Mouse (Mus musculus) cerebellum, adult 9-11 months (tissue): ENCODE results near the gene Xpc.

Experiments
- DNase-seq: peaks from one replicate; pipeline ENCODE4 v3.0.0; 2022

Gene Xpc

GRCm38 (mm10) chr6:91515545-91516449 lies at the start of gene Xpc, which contains the start of gene Lsm3:
TSS of gene Xpc (minus strand) at chr6:91515888.
TSS of gene Lsm3 (plus strand) at chr6:91515928.
- peak; percentile 97 for DNase-seq

DNA sequence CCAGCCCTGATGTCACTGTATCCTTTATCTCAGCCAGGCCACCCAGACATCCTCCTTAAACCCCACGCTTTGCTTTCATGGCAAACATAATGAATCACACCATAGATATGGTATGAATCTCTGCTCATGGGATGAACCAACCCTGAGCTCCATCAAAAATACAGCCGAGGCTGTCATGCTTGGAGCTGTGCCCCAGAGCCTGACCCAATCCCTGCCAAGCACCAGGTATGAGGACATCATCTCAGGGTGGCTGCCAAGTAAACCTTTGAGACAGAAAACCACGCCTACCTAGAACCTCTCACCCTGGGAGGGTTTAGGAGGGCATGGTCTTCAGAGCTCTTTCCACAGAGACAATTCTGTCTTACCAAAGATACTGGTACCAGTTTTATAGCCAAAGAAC lies 47.3 kb upstream of the Xpc start:
- no peak for DNase-seq

DNA sequence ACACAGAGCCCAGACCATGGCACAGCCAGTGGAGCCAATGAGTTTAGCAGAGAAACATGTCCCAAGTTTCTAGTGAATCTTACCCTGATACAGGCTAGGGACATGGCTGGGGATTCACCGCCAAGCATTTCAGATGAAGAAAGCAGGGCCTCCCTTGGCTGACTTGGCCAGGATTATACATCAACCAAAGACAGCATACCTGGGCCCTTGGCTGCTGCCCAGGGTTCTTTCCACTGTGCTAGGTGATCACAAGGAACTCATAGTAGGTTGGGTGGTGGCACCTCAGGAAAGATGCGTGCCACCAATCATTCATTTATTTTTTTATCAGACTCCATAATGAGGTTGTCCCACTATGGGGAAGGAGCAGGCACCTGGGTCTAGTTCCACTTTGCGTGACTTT lies 44.5 kb upstream of the Xpc start:
- DNase-seq = no peak

- no peak for DNase-seq
Observed at GRCm38 (mm10) chr6:91559371-91559770, 43.7 kb upstream of the Xpc start.

- no peak for DNase-seq
Observed at GRCm38 (mm10) chr6:91558565-91558964, 42.9 kb upstream of the Xpc start.

GRCm38 (mm10) chr6:91552693-91553092 lies 37.0 kb upstream of the Xpc start:
- no peak for DNase-seq

GRCm38 (mm10) chr6:91551671-91552070 lies 36.0 kb upstream of the Xpc start:
- no peak for DNase-seq

GRCm38 (mm10) chr6:91549621-91550020 lies 33.9 kb upstream of the Xpc start:
- no peak for DNase-seq

- no peak for DNase-seq
Observed at GRCm38 (mm10) chr6:91547313-91547712, 31.6 kb upstream of the Xpc start.

- DNase-seq = no peak
Observed at GRCm38 (mm10) chr6:91546241-91546884, 30.7 kb upstream of the Xpc start.

DNA sequence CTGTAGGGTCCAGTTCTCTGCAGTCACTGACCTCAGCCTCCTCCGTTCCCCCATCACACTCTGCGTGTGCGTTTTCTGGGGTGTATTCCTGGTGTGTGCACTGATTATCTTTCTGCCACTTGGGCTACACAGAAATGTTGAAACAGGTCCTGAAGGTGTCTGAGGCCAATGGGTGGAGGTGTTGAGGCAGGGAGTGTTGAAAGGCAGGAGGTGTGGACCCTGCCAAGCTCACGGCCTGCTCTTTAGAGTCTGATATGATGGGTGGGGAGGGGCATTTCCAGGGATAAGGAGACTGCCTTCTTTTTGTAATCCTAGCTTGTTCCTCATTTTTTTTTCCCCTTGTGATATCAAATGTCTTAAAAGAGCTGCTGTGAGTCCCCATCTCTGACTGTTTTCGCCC lies 27.4 kb upstream of the Xpc start:
- no peak for DNase-seq

DNA sequence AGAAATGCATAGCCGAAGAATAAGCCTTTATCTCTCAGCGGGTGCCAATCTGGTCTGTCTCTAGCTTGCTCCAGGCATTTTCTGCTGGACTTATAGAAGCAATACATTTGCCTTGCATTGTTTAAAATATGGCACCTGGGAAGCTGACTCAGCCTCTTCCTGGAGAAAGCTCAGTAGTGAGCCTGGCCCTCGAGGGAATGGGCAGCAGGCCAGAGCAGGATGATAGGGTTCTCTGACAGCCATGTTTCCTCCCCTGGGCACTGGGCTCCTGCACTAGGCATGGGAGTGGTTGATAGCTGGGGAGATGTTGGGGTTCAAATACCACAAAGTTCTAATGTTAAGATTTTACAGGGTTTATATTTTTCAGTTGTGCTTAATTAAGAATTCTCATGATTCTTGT lies 25.6 kb upstream of the Xpc start:
- no peak for DNase-seq

GRCm38 (mm10) chr6:91536047-91536765 lies 20.5 kb upstream of the Xpc start:
- no peak for DNase-seq

- DNase-seq = no peak
Observed at GRCm38 (mm10) chr6:91535231-91535630, 19.5 kb upstream of the Xpc start.

DNA sequence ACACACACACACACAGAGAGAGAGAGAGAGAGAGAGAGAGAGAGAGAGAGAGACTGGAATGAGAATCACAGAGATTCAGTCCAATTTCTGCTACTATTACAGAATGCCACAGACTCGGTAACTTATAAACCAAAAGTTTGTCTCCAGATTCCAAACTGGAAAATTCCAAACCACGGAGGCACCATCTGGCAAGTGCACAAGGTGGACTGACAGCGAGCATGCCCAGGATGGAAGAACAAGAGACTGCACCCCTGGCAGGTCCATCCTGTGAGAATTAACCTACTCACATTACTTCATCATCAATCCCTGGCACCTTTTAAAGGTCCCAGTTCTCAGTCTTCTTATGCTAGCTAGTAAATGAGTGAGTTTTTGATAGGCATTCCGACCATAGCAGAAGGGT lies 18.6 kb upstream of the Xpc start:
- DNase-seq = no peak

DNA sequence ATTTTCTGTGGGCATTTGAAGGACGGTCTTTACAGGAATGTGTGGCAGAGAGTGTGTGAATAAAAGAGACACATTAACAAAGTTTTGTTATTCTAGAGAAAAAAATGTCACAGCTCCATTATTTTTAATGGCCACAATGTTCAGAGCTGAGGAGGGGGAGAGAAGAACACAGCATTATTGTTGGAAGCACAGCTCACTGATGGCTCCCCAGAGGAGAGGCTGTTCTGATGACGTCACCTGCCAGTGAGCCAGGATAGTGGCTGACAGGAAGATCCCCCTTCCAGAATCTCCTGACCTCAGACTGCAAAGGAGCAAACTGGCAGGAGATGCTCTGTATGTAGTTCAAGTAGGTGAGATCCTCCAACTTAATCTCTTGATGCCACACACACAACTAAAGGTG lies 18.1 kb upstream of the Xpc start:
- DNase-seq = no peak

- DNase-seq = no peak
Observed at GRCm38 (mm10) chr6:91533359-91533758, 17.7 kb upstream of the Xpc start.

- DNase-seq = no peak
Observed at GRCm38 (mm10) chr6:91532661-91533060, 17.0 kb upstream of the Xpc start.

DNA sequence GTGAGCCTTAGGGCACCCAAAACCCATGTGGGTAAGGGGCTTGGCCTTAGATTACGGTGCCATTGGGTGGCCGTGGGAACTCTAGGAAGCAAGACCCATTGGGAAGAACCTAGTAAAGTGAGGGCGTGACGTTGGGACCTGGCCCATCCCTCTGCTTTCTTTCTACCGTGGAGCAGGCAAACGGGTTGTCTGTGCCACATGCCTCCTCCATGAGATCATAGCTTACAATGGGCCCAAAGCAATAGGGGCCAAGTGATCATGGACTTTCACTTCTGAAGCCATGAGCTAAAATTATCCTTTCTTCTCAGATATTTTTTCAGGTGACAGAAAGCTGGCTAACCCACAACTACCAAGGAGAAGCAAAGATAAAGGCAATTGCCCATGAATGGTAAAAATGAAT lies 15.6 kb upstream of the Xpc start:
- DNase-seq = no peak

GRCm38 (mm10) chr6:91530673-91531072 lies 15.0 kb upstream of the Xpc start:
- no peak for DNase-seq

DNA sequence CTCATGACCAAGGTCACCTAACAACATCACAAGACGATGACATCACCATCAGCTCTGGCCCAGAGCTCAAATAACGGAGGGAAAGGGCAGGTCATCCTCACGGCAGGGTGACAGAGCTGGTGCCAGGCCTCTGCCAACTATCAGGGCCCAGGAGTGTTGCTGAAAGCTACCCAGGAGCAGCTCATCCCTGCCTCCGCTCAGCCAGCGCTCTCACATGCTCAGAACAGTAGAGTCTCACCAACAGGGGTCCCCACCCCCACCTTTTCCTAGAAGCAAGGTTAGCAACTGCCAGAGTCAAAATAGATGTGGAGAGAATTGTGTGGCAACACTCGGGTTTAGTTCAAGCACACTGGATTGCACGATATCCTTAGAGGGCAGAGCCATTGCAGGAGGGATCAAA lies 12.6 kb upstream of the Xpc start:
- DNase-seq = no peak

DNA sequence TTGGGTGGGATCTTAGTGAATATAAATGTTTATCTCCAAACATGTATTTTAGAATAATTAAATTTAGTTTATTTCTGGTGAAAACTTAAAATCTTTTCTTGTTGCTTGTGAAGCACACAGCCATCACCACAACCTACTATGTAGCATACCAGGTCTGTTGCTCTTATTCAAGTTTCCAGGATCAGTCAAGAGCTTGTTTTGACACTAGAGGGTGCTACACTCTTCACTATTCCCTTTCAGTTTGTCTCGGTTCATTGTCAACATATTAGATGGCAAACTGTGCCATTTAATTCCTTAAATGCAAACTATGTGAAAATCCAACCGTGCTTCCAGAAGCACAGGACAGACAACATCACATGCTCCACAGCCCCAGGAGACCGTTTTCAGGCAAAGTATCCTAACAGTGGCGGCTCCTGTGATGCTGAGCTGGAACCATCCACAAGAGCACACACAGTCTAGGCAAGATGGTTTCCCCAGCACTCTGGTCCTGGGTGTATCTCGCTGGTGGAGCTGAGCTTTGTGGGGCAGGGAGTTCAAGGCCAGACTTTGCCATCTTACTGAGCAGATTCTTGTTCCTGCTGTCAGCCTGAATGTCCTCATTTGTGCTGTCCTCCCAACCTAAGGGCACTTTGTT lies 11.7 kb upstream of the Xpc start:
- DNase-seq = no peak

- DNase-seq = no peak
Observed at GRCm38 (mm10) chr6:91525544-91525943, 9.9 kb upstream of the Xpc start.
